Mouse (Mus musculus) ZHBTc4 (cell line): ENCODE measurements at regions not wholly inside any gene's neighbourhood (a gene's known extent, or its start where the extent isn't known, plus 50 kb on each side); places are given as distances from the start of the nearest gene placed in this dataset.

Experiments used
- DNase-seq: peaks from one replicate; pipeline ENCODE4 v3.0.0-alpha.2; 2011; ENCODE audit warnings: low read depth, low spot score

DNA sequence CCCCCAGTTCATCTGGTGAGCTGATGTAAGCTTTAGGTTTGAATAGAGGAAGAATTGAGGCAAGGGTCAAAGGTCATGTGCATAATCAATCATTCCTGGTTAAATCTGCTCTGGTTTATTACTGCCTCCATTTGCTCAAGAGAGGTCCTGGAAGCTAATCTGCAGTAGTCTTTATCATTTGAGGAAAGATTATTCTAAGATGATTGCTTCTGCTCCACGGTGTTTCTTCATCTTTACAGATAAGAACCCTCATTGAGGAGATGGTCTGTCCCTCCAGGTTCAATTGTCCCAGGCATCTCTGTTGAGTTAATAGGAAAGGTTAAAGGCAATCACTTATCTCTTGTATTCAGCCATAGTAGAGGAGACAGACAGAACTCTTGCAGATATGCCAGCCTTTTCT is 3557.5 kb upstream of the Gm6569 start:
- DNase-seq: no peak

- DNase-seq: no peak
Observed at GRCm38 (mm10) chr15:70321781-70322180, 3512.6 kb upstream of the Gm6569 start.

DNA sequence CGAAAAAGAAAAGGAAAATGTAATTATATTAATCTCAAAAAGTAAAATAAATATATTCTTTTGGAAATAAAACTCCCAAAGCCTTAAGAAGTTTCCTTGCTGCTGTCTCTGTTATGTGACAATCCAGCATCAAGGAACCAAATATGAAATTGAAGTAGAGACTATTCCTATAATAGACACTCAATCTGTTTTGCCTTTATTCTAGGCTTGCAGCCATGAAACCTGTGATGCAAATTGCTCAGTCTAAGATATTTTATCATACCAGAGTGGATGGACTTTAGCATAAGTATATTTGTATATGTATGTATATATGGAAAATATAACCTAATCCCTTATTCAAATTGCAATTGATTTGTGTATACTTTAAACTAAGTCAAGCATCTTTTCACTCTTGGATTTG is 3495.1 kb upstream of the Gm6569 start:
- no peak for DNase-seq

DNA sequence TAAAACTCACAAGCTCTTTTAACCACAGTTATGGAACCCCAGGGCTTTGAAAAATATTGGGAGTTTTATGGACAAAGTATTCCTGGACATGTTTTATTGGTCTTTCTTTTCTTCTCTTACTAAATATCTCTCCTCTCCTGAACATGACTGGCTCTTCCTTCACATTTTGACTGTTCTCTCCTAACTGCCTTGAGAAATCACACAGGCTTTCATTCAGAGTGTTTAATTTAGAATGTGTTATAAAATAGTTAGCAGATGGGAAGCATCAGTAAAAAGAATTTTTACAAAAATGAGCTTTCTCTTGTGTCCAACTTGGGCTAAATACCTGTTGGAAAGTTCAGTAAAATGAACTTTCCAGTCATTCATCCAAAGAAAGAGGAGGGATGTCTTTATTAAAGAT is 3493.0 kb upstream of the Gm6569 start:
- no peak for DNase-seq

DNA sequence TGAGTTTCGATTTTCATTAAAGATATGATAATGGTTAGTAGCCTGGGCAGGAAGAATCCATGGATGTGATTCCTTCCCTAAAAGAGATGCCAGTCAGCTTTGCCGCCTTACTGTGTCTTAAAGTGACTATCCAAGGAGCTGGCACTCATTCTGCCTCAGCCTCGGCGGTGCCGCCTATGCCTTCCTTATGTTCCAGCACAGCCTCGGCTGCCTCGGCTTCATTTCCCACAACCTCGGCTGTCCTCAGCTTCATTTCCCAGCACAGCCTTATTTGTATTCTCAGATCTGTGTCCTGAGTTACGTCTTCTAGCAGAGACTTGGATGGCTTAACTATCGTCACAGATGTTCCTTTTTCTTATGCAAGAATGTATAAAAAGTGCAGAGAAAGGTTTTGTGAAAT is 3476.4 kb upstream of the Gm6569 start:
- no peak for DNase-seq

GRCm38 (mm10) chr15:70384631-70385030 is 3449.7 kb upstream of the Gm6569 start:
- no peak for DNase-seq

DNA sequence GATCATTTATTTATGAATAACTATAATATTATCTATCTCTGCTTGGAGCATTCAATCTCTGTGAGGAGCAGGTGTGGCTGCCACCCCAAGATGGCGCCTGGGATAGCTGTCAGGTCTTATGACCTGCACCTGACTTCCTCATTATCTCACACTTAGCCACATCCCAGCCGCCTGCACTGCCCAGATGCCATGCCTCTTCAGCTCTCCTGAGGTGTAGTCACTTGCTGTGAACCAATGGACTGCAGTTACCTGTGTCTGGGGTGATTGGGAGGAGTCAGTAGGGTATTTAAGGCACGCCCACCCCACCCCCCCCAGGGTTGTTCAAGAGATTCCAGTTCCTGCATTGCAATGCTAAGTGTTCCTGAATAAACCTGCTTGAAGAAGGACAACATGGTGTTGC is 3418.1 kb upstream of the Gm6569 start:
- peak; percentile 78 for DNase-seq

DNA sequence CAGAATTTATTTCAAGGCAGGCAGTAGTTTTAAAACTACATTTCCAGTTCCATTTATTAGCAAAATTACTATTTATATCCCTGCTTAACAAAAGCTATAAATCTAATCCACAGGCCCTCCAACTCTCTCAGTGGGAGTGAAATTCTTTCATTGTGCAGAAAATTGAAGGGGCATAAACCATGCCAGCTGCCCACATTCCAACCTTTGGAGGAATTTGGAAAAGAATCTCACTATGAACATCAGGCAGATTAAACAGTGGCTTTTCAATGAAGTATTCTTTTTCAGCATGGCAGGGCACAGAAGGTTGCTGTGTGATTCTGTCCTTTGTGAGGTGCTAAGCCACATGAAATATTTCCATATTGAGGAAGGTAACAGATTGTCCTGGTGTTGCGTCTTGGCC is 3408.8 kb upstream of the Gm6569 start:
- DNase-seq: no peak
